Mouse (Mus musculus): ENCODE results near the gene 2810021J22Rik. TPM values are rescaled to one million over a fixed set of nuclear protein-coding genes. Genes with fewer than 3 reads are reported as not detected.

Gene 2810021J22Rik
- polyA plus RNA-seq, 1 experiment from 2014 or later: 3.2 TPM

GRCm38 (mm10) chr11:58904838-58905237 is 37.8 kb downstream of the 2810021J22Rik start:
- TF ChIP-seq CTCF (IDR thresholded peaks at IDR 0.05) (no peak), EP300 (IDR thresholded peaks at IDR 0.05) (0 out of 2 replicates have a peak, but pooled peaks have one; percentile 13)
- Histone ChIP-seq H3K4me1 (ENCODE audit: insufficient read depth, low read depth, low read length) (peaks cover 3% of the 10 kb centered on the region; the same call in 1 of the 2 replicates), H3K9ac (replicated peaks; ENCODE audit: low read depth) (no peak overlapping the region), H3K9me3 (ENCODE audit: low read length) (no peaks in the 10 kb centered on the region), H3K27ac (ENCODE audit: low read length) (no peak overlapping the region), H3K36me3 (ENCODE audit: insufficient read depth, low read length) (peaks cover 4% of the 10 kb centered on the region; the same call in 1 of the 2 replicates), H3K4me2 (replicated peaks; ENCODE audit: low read depth, low read length) (peak overlapping the region; percentile 66; the same call in 1 of the 2 replicates), H3K4me3 (ENCODE audit: low read depth, low read length) (0 out of 2 replicates have a peak overlapping the region, but pooled peaks have one; percentile 54), H3K27me3 (replicated peaks; ENCODE audit: insufficient read depth, low read length) (no peaks in the 10 kb centered on the region)
- 45% methylated on average over 6 of the region's 6 CpGs for WGBS
- ATAC-seq (peak; percentile 49), DNase-seq (ENCODE audit: low spot score) (peak; percentile 84)

GRCm38 (mm10) chr11:58913776-58914175 is 46.8 kb downstream of the 2810021J22Rik start:
- TF ChIP-seq CTCF (IDR thresholded peaks at IDR 0.05) (no peak), EP300 (IDR thresholded peaks at IDR 0.05) (no peak)
- no peak overlapping the region for H3K4me3 ChIP-seq (ENCODE audit: low read depth, low read length)
- 70% methylated on average over 1 of the region's 1 CpGs for WGBS
- H3K27ac ChIP-seq (ENCODE audit: low read length): no peak overlapping the region
- H3K9me3 ChIP-seq (ENCODE audit: low read length): no peaks in the 10 kb centered on the region
- peaks cover 6% of the 10 kb centered on the region; the same call in 1 of the 2 replicates for H3K4me1 ChIP-seq (ENCODE audit: insufficient read depth, low read depth, low read length)
- no peak overlapping the region for H3K9ac ChIP-seq (replicated peaks; ENCODE audit: low read depth)
- H3K4me2 ChIP-seq (replicated peaks; ENCODE audit: low read depth, low read length): no peak overlapping the region
- H3K27me3 ChIP-seq (replicated peaks; ENCODE audit: insufficient read depth, low read length): no peaks in the 10 kb centered on the region
- no peak for DNase-seq (ENCODE audit: low spot score)
- ATAC-seq: no peak
- no peaks in the 10 kb centered on the region for H3K36me3 ChIP-seq (ENCODE audit: insufficient read depth, low read length)

- WGBS: 8% methylated on average over 17 of the region's 17 CpGs
- Histone ChIP-seq H3K27me3 (replicated peaks; ENCODE audit: insufficient read depth, low read length) (no peaks in the 10 kb centered on the region), H3K4me2 (replicated peaks; ENCODE audit: low read depth, low read length) (peak overlapping the region; percentile 81), H3K9ac (replicated peaks; ENCODE audit: low read depth) (peak overlapping the region; percentile 48), H3K4me1 (ENCODE audit: insufficient read depth, low read depth, low read length) (peaks cover 6% of the 10 kb centered on the region; the same call in 1 of the 2 replicates), H3K27ac (ENCODE audit: low read length) (0 out of 2 replicates have a peak overlapping the region, but pooled peaks have one; percentile 14), H3K9me3 (ENCODE audit: low read length) (no peaks in the 10 kb centered on the region), H3K4me3 (ENCODE audit: low read depth, low read length) (peak overlapping the region; percentile 39), H3K36me3 (ENCODE audit: insufficient read depth, low read length) (no peaks in the 10 kb centered on the region)
- TF ChIP-seq EP300 (IDR thresholded peaks at IDR 0.05) (no peak), CTCF (IDR thresholded peaks at IDR 0.05) (peak; percentile 78)
- ATAC-seq (peak; percentile 59), DNase-seq (ENCODE audit: low spot score) (peak; percentile 79)
Observed at GRCm38 (mm10) chr11:58914461-58915028, 47.5 kb downstream of the 2810021J22Rik start.

GRCm38 (mm10) chr11:58916879-58917744 is 50.1 kb downstream of the 2810021J22Rik start:
- TF ChIP-seq EP300 (IDR thresholded peaks at IDR 0.05) (no peak), CTCF (IDR thresholded peaks at IDR 0.05) (peak; percentile 79)
- no peak overlapping the region for H3K9ac ChIP-seq (replicated peaks; ENCODE audit: low read depth)
- no peak overlapping the region for H3K4me3 ChIP-seq (ENCODE audit: low read depth, low read length)
- H3K27ac ChIP-seq (ENCODE audit: low read length): no peak overlapping the region
- peaks cover 6% of the 10 kb centered on the region; the same call in 1 of the 2 replicates for H3K4me1 ChIP-seq (ENCODE audit: insufficient read depth, low read depth, low read length)
- H3K9me3 ChIP-seq (ENCODE audit: low read length): no peaks in the 10 kb centered on the region
- 45% methylated on average over 14 of the region's 14 CpGs for WGBS
- H3K4me2 ChIP-seq (replicated peaks; ENCODE audit: low read depth, low read length): no peak overlapping the region
- no peaks in the 10 kb centered on the region for H3K36me3 ChIP-seq (ENCODE audit: insufficient read depth, low read length)
- ATAC-seq (peak; percentile 77), DNase-seq (ENCODE audit: low spot score) (peak; percentile 79)
- H3K27me3 ChIP-seq (replicated peaks; ENCODE audit: insufficient read depth, low read length): no peaks in the 10 kb centered on the region

GRCm38 (mm10) chr11:58917745-58918366 is 50.8 kb downstream of the 2810021J22Rik start, which contains the start of gene Btnl10:
Gene Btnl10 (plus strand): TSS chr11:58917908.
- no peak within 1 kb of the TSS for H3K4me3 ChIP-seq (ENCODE audit: low read depth, low read length)
- no peaks in the 10 kb centered on the region for H3K27me3 ChIP-seq (replicated peaks; ENCODE audit: insufficient read depth, low read length)
- ATAC-seq: no peak

GRCm38 (mm10) chr11:58918759-58919158 is 51.7 kb downstream of the 2810021J22Rik start:
- no peak overlapping the region for H3K9ac ChIP-seq (replicated peaks; ENCODE audit: low read depth)
- no peak overlapping the region for H3K4me3 ChIP-seq (ENCODE audit: low read depth, low read length)
- no peaks in the 10 kb centered on the region for H3K27me3 ChIP-seq (replicated peaks; ENCODE audit: insufficient read depth, low read length)
- H3K9me3 ChIP-seq (ENCODE audit: low read length): no peaks in the 10 kb centered on the region
- ATAC-seq (no peak), DNase-seq (ENCODE audit: low spot score) (no peak)
- peaks cover 6% of the 10 kb centered on the region; the same call in 1 of the 2 replicates for H3K4me1 ChIP-seq (ENCODE audit: insufficient read depth, low read depth, low read length)
- TF ChIP-seq CTCF (IDR thresholded peaks at IDR 0.05): no peak
- no peak for TF ChIP-seq EP300 (IDR thresholded peaks at IDR 0.05)
- H3K27ac ChIP-seq (ENCODE audit: low read length): no peak overlapping the region
- H3K4me2 ChIP-seq (replicated peaks; ENCODE audit: low read depth, low read length): no peak overlapping the region
- no peaks in the 10 kb centered on the region for H3K36me3 ChIP-seq (ENCODE audit: insufficient read depth, low read length)
- WGBS: 64% methylated on average over 5 of the region's 5 CpGs

More at GRCm38 (mm10) chr11:58917745-58918366, 50.8 kb downstream of the 2810021J22Rik start, which contains the start of gene Btnl10:
- Histone ChIP-seq H3K4me2 (replicated peaks; ENCODE audit: low read depth, low read length) (no peak within 1 kb of the TSS), H3K4me1 (ENCODE audit: insufficient read depth, low read depth, low read length) (peaks cover 6% of the 10 kb centered on the region; the same call in 1 of the 2 replicates), H3K9me3 (ENCODE audit: low read length) (no peaks in the 10 kb centered on the region), H3K27ac (ENCODE audit: low read length) (no peak within 1 kb of the TSS), H3K9ac (replicated peaks; ENCODE audit: low read depth) (no peak within 1 kb of the TSS), H3K36me3 (ENCODE audit: insufficient read depth, low read length) (no peaks in the 10 kb centered on the region)
- no peak for DNase-seq (ENCODE audit: low spot score)
- WGBS: 80% methylated on average over 12 of the region's 12 CpGs
- no peak for TF ChIP-seq EP300 (IDR thresholded peaks at IDR 0.05)
- no peak for TF ChIP-seq CTCF (IDR thresholded peaks at IDR 0.05)
